Mouse (Mus musculus) stomach, postnatal 0 days (tissue): ENCODE measurements at regions not wholly inside any gene's neighbourhood (a gene's known extent, or its start where the extent isn't known, plus 50 kb on each side); places are given as distances from the start of the nearest gene placed in this dataset.

Experiments
- CTCF ChIP-seq: IDR thresholded peaks from 2 replicates; pipeline ENCODE4 v1.5.1; 2016; ENCODE audit warnings: antibody characterized with exemption, low read depth, mild to moderate bottlenecking, moderate library complexity
- EP300 ChIP-seq: optimal IDR thresholded peaks from 2 replicates; pipeline ENCODE3; 2016; ENCODE audit warnings: antibody characterized with exemption

DNA sequence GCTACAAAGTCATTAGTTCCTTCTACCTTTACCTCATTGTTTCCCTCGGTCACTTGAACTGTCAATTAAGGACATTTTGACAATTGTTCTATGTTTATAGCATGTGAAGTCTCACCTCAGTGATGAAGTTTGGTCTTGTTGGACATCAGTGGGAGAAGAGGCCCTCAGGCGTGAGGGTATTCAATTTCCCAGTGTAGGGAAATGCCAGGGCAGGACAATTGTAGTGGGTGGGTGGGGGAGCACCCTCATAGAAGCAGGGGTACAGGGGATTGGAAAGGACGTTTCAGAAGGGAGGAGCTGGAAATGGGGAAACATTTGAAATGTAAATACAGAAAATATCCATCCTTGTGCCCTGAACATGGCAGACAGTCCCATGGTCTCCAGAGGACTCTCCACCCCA, 431.4 kb upstream of the Adgra3 start:
- TF ChIP-seq CTCF (no peak), EP300 (no peak)
